Mouse (Mus musculus): ENCODE results near the gene 4930579F01Rik. TPM values are rescaled to one million over a fixed set of nuclear protein-coding genes. Genes with fewer than 3 reads are reported as not detected.
A peak's percentile ranks its signal among the peaks of the same experiment; 100 is the strongest.

4930579F01Rik gene
- total RNA-seq, 1 experiment from 2014 or later: not detected

DNA sequence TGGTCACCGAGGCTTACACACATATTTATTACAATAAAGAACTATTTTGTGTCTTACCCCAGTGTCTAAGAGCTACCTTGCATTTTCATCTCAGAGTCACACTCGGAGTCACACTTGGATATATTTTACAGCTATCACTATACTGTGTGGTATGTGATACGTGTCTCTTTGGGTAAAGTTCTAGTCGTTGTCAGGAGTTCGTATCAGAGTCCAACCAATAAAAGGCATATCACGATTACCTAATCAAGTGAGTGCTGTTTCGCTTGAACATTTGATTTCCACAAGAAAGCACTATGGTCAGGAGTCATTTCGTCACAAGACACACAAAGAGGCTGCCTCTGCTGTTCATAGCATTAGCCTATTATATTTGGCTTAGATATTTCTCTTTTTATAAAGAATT, 60.2 kb downstream of the 4930579F01Rik start:
- no peak for ATAC-seq (replicated peaks in 1 of 2; ENCODE audit: insufficient read depth in 1 of 2, low FRiP score in 2 of 2, low TSS enrichment in 1 of 2, low read depth in 1 of 2, poor library complexity in 2 of 2, severe bottlenecking in 2 of 2)

- no peak for ATAC-seq (replicated peaks in 1 of 2; ENCODE audit: insufficient read depth in 1 of 2, low FRiP score in 2 of 2, low TSS enrichment in 1 of 2, low read depth in 1 of 2, poor library complexity in 2 of 2, severe bottlenecking in 2 of 2)
These were observed 62.5 kb downstream of the 4930579F01Rik start for GRCm38 (mm10) chr3:138131168-138131567.

DNA sequence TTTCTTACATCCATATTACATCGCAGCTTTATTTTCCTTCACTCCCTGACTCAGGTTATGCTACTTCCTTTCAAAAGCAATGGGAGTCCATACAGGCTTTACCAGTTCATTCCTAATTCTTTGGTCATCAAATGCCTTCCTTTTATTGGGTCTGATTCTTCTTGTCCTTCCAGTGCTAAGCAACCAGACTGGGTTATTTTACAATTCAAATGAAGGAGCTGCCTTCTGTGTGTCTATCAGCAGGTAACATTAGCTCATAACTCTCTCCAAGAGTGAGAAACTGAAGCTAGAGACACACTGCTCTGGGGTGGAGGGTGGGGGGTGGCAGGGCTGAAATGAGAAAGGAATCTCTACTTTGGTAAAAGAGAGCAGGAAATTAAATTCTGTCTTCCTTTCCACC, 62.9 kb downstream of the 4930579F01Rik start:
- ATAC-seq (replicated peaks in 1 of 2; ENCODE audit: insufficient read depth in 1 of 2, low FRiP score in 2 of 2, low TSS enrichment in 1 of 2, low read depth in 1 of 2, poor library complexity in 2 of 2, severe bottlenecking in 2 of 2): no peak

DNA sequence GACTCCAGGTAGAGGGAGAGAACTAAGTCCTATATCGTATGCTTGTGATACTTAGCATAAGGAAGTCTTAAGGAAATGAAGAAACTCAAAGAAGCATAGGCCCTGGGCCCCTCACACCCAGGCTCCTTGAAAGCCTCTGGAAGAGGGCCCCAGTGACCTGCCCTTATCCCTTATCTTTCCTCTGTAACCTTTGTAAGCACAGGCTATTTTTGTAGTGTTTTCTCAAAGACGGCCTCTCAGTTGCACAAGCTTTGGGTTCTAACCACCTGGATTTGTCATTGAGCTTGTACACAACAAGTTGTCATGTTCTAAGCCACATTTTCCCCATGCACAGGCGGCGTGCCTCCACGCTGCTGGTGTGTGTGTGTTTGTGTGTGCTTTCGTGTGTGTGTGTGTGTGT, 64.5 kb downstream of the 4930579F01Rik start:
- ATAC-seq (replicated peaks in 1 of 2; ENCODE audit: insufficient read depth in 1 of 2, low FRiP score in 2 of 2, low TSS enrichment in 1 of 2, low read depth in 1 of 2, poor library complexity in 2 of 2, severe bottlenecking in 2 of 2): no peak

DNA sequence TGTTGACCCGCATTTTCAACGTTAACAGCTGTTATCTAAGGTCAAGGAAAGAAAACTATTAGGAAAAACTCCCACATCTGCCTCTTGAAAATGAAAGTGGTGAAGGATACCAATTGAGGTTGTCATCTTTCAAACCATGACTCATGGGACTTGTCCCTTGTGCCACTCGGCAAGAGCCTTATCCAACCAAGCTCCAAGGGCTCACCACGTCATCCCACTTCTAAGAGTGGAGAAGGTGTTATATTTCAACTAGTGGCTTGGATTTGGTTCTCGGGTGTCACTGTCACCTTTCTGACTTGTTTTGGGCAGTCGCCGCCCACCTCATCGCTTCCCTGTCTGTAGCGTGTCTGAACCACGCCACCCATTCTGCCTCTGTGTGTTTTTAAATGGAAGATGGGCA, 69.8 kb downstream of the 4930579F01Rik start:
- ATAC-seq (replicated peaks in 1 of 2; ENCODE audit: insufficient read depth in 1 of 2, low FRiP score in 2 of 2, low TSS enrichment in 1 of 2, low read depth in 1 of 2, poor library complexity in 2 of 2, severe bottlenecking in 2 of 2): no peak

DNA sequence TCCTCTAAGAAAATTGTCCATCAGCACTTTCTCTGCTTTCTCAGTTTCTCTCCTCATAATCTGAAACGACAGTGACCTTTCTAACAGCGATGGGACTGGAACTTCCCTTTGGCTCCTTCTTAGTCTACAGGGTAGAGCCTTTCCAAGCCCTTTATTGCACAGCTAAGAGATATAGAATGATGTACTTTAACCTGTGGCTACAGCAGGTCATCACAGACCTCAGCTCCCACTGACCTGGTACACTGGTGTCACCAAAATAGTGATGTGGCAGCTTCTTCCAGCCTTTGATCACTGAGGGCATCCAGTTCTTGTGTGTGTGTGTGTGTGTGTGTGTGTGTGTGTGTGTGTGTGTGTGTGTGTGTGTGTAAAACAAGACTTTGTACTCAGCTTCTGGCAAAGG, 72.2 kb downstream of the 4930579F01Rik start:
- ATAC-seq (replicated peaks in 1 of 2; ENCODE audit: insufficient read depth in 1 of 2, low FRiP score in 2 of 2, low TSS enrichment in 1 of 2, low read depth in 1 of 2, poor library complexity in 2 of 2, severe bottlenecking in 2 of 2): no peak

DNA sequence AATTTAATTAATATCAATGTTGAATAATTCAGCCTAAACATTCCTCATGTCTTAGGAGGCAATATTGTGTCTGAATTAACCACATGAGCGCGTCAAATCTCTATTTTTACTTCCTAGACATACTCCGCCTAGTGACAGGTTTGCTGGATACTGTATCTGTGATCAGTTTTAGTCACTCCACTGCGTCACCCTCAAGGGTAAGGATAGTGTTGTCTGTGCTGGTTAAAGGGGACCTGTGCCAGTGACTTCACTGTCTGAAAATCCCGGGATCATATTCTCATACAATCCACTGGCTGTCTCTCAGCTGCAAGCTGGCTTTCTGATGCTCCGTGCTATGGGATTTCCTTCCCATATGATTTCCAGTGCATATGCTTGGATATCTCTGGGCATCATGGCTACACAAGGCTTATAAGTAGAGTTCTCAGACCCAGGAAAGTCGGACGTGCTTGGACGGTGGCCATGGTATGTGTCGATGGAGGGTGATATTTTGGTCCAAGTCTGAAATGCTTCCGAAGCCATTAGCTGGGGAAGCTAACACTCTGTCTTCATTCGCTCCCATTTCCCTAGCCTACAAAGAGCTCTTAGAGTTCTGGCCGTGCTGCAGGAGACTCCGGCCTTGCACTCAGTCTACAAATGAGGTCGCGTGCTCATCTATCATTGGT, 74.0 kb downstream of the 4930579F01Rik start:
- no peak for ATAC-seq (replicated peaks in 1 of 2; ENCODE audit: insufficient read depth in 1 of 2, low FRiP score in 2 of 2, low TSS enrichment in 1 of 2, low read depth in 1 of 2, poor library complexity in 2 of 2, severe bottlenecking in 2 of 2)

DNA sequence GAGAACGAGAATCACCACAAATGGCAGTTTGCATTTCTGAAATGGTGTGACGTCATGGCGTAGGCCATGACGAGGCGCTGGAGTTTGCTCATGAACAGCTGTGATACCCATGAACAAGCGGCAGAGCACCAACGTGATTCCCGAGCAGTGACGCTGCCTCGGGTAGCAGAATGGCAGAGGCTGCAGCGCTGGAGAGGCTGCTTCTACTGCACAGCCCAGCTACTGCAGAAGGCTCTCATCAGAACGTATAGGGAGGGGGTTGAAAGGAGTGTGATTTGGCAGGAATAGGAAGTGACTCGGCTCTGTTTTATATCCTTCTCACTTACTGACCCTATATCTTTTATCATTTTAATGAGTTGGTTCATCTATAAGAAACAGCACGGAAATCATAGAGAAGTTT, 74.8 kb downstream of the 4930579F01Rik start:
- ATAC-seq (replicated peaks in 1 of 2; ENCODE audit: insufficient read depth in 1 of 2, low FRiP score in 2 of 2, low TSS enrichment in 1 of 2, low read depth in 1 of 2, poor library complexity in 2 of 2, severe bottlenecking in 2 of 2): peak; percentile 39 to 66; a peak in 3 of 4 replicates

- no peak for ATAC-seq (replicated peaks in 1 of 2; ENCODE audit: insufficient read depth in 1 of 2, low FRiP score in 2 of 2, low TSS enrichment in 1 of 2, low read depth in 1 of 2, poor library complexity in 2 of 2, severe bottlenecking in 2 of 2)
These were observed 75.2 kb downstream of the 4930579F01Rik start for GRCm38 (mm10) chr3:138118392-138118791.

GRCm38 (mm10) chr3:138116871-138117270, 76.8 kb downstream of the 4930579F01Rik start:
- no peak for ATAC-seq (replicated peaks in 1 of 2; ENCODE audit: insufficient read depth in 1 of 2, low FRiP score in 2 of 2, low TSS enrichment in 1 of 2, low read depth in 1 of 2, poor library complexity in 2 of 2, severe bottlenecking in 2 of 2)

GRCm38 (mm10) chr3:138114106-138114505, 79.5 kb downstream of the 4930579F01Rik start:
- ATAC-seq (replicated peaks in 1 of 2; ENCODE audit: insufficient read depth in 1 of 2, low FRiP score in 2 of 2, low TSS enrichment in 1 of 2, low read depth in 1 of 2, poor library complexity in 2 of 2, severe bottlenecking in 2 of 2): no peak

Other genes starting within 250 kb of the 4930579F01Rik start
- gene Dapp1, start 212.3 kb downstream of the 4930579F01Rik start, total RNA-seq (2017): 442 and 504 TPM in 2 replicates
- gene 1110002E22Rik, start 128.8 kb downstream of the 4930579F01Rik start, total RNA-seq (2017): 0.05 TPM in 1 of 2 replicates, not detected in the other
- not detected in 2 replicates for gene Gm5105, start 126.4 kb downstream of the 4930579F01Rik start, total RNA-seq (2017)
- gene Trmt10a, start 50.4 kb downstream of the 4930579F01Rik start, total RNA-seq (2017): 19.1 and 27.1 TPM in 2 replicates
- gene Mttp, start 48.9 kb downstream of the 4930579F01Rik start, total RNA-seq (2017): 3.9 and 4.3 TPM in 2 replicates
- not detected in 2 replicates for gene Adh7, start 23.9 kb upstream of the 4930579F01Rik start, total RNA-seq (2017)
- not detected in 2 replicates for gene Adh1, start 67.2 kb upstream of the 4930579F01Rik start, total RNA-seq (2017)
- gene Adh6a, start 119.5 kb upstream of the 4930579F01Rik start, total RNA-seq (2017): not detected in 2 replicates
- gene Adh6b, start 147.9 kb upstream of the 4930579F01Rik start, total RNA-seq (2017): not detected in 2 replicates
- gene Adh4, start 221.6 kb upstream of the 4930579F01Rik start, total RNA-seq (2017): not detected in 2 replicates
- gene Adh5, start 249.3 kb upstream of the 4930579F01Rik start, total RNA-seq (2017): 136 and 163 TPM in 2 replicates